Mouse (Mus musculus) midbrain, embryonic 13.5 days (tissue): Measurements from ENCODE around the gene Cx3cr1. TPM values are rescaled to one million over a fixed set of nuclear protein-coding genes. Genes with fewer than 3 reads are reported as not detected.
"Not testable (repeated sequence)": the region's sequence is repeated elsewhere in the genome, so short reads cannot be mapped to it uniquely, and the experiment has no call there.

ENCODE experiments used
- ATAC-seq: fragments of 200-750 bp; cut with Nextera tagmentation; 2 replicates; pipeline ENCODE4 v1.8.0; 2017; ENCODE audit warnings: mild to moderate bottlenecking, moderate TSS enrichment, moderate library complexity
- H3K27ac ChIP-seq: fragments of 300-500 bp; sonication (generic); 2 replicates; pipeline ENCODE4 v1.5.1; 2015; ENCODE audit warnings: inconsistent platforms, mild to moderate bottlenecking, moderate library complexity
- H3K27me3 ChIP-seq: fragments of 300-500 bp; sonication (generic); 2 replicates; pipeline ENCODE4 v1.6.1; 2015; ENCODE audit warnings: mild to moderate bottlenecking, inconsistent platforms
- H3K36me3 ChIP-seq: fragments of 300-500 bp; sonication (generic); 2 replicates; pipeline ENCODE4 v1.6.1; 2015; ENCODE audit warnings: mild to moderate bottlenecking, inconsistent platforms
- H3K4me1 ChIP-seq: fragments of 300-500 bp; sonication (generic); replicated peaks from 2 replicates; pipeline ENCODE4 v1.6.1; 2015; ENCODE audit warnings: inconsistent platforms
- H3K4me2 ChIP-seq: fragments of 300-500 bp; sonication (generic); replicated peaks from 2 replicates; pipeline ENCODE4 v1.6.1; 2015; ENCODE audit warnings: moderate library complexity, mild to moderate bottlenecking, inconsistent platforms
- H3K4me3 ChIP-seq: fragments of 300-500 bp; sonication (generic); replicated peaks from 2 replicates; pipeline ENCODE4 v1.5.1; 2015; ENCODE audit warnings: mild to moderate bottlenecking, inconsistent platforms
- H3K9ac ChIP-seq: fragments of 300-500 bp; sonication (generic); replicated peaks from 2 replicates; pipeline ENCODE4 v1.6.1; 2015; ENCODE audit warnings: mild to moderate bottlenecking, inconsistent platforms
- H3K9me3 ChIP-seq: fragments of 300-500 bp; sonication (generic); 2 replicates; pipeline ENCODE4 v1.6.1; 2016; ENCODE audit warnings: mild to moderate bottlenecking, inconsistent platforms
- WGBS: fragments of 180-500 bp; shearing (Covaris S2); methylation state at CpG from one replicate; pipeline ENCODE4 v1.1.7; 2015; 5-methylcytosine and 5-hydroxymethylcytosine counted together
- polyA plus RNA-seq: library from polyadenylated mRNA; unstranded; fragments of >200 nt; fragmentation: Nextera tagmentation; extraction: Ambion mirVana; gene quantifications from 2 replicates; pipeline ENCODE4 v1.2.1, GENCODE M21; 2015

Gene Cx3cr1
- polyA plus RNA-seq = 6.1 and 6.6 TPM in 2 replicates

DNA sequence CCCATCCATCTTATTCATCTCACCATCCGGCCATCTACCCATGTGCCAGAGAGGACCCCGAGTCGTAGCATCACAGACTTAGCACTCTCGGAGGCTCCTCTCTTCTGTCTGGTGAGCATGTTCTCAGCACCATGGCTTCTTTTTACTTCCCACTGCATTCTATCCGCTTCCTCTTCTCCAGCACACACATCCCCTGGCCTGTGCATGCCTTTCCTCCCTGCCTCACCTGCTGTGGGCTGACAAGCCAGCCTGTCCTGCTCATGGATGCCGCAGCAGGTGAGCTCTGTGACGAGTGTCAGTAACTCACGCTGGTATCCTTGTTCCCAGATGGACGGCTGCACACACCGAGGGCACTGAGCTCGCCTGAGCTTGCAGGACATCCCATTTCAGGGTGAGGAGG lies at the start of gene Cx3cr1:
Gene Cx3cr1 (minus strand): TSS at position 101 of the 400 bp plus-strand sequence.
- H3K4me1 ChIP-seq = no peaks in the 10 kb centered on the region
- ATAC-seq = no peak
- no peak within 1 kb of the TSS for H3K4me3 ChIP-seq
- H3K36me3 ChIP-seq = no peaks in the 10 kb centered on the region
- no peaks in the 10 kb centered on the region for H3K9me3 ChIP-seq
- no peaks in the 10 kb centered on the region for H3K27me3 ChIP-seq
- no peak within 1 kb of the TSS for H3K4me2 ChIP-seq
- no peak within 1 kb of the TSS for H3K9ac ChIP-seq
- H3K27ac ChIP-seq = no peak within 1 kb of the TSS
- WGBS = 83% methylated on average over 11 of the region's 11 CpGs

DNA sequence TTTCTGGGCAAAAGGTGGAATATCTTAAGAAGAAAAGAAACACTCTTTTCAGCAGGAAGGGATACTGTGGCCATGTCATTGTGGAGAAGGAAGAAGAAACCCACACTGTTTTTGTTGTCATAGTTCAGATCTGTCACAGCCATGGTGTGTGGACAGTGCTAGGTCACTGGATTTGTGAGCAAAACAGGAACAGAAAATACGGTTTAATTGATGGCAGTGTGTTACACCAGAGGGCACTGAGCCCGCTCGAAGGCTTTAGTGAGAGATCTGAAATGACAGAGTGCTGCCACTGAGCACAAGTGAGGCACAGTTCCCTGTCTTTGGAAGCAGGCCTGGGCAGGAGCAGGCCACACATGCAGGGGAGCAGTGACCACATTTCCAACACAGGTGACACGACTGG lies 48.5 kb upstream of the Cx3cr1 start:
- no peaks in the 10 kb centered on the region for H3K9me3 ChIP-seq
- no peak overlapping the region for H3K4me3 ChIP-seq
- H3K27me3 ChIP-seq = no peaks in the 10 kb centered on the region
- no peaks in the 10 kb centered on the region for H3K4me1 ChIP-seq
- H3K4me2 ChIP-seq = no peak overlapping the region
- no peak for ATAC-seq
- no peak overlapping the region for H3K27ac ChIP-seq
- WGBS = 92% methylated on average over 4 of the region's 4 CpGs
- H3K9ac ChIP-seq = no peak overlapping the region
- peaks cover 61% of the 10 kb centered on the region for H3K36me3 ChIP-seq

DNA sequence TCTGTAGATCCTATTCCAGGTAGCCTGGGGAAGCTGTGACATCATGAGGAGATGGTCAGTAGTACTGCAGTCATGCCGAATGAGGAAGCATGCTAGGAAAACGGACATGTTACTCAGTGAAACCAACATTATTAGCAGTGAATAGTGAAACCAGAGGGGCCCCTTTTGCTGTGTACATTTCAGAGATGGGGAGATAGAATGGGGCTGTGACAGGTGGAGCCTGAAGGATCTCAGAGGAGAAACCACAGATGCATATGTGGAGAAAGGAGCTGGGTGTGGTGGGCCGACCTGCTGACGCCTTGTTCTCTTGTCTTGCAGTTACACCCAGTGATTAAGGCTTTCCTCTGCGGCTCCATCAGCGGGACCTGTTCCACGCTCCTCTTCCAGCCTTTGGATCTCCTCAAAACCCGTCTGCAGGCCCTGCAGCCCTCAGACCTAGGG lies 46.5 kb upstream of the Cx3cr1 start:
- H3K4me1 ChIP-seq = peaks cover 6% of the 10 kb centered on the region
- H3K4me2 ChIP-seq = no peak overlapping the region
- no peaks in the 10 kb centered on the region for H3K27me3 ChIP-seq
- 90% methylated on average over 8 of the region's 8 CpGs for WGBS
- no peak overlapping the region for H3K27ac ChIP-seq
- ATAC-seq = no peak
- H3K9me3 ChIP-seq = no peaks in the 10 kb centered on the region
- no peak overlapping the region for H3K4me3 ChIP-seq
- peaks cover 47% of the 10 kb centered on the region for H3K36me3 ChIP-seq
- H3K9ac ChIP-seq = no peak overlapping the region

DNA sequence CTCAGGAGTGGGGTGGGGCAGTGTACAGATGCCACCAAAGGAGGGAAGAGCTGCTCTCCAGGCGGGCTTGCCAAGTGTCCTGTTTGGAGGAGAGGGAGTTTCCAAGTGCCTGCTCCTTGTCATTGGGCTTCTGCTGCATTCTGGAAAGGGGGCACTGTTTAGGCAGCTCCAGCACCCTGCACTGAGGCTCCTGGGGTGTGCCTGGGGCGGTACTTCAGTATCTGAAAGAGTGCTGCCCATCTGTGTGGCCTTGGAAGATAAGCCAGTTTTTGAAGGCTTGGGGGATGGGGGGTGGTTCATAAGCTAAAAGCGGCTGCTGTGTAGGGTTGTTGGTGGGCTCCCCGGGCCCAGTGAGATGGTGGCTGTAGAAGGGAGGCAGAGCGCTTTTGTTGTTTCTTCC lies 45.9 kb upstream of the Cx3cr1 start:
- 0 out of 2 replicates have a peak overlapping the region, but pooled peaks have one; percentile 10 for H3K9ac ChIP-seq
- no peak overlapping the region for H3K4me3 ChIP-seq
- H3K36me3 ChIP-seq = peaks cover 40% of the 10 kb centered on the region
- 76% methylated on average over 5 of the region's 5 CpGs for WGBS
- no peak overlapping the region for H3K27ac ChIP-seq
- no peak for ATAC-seq
- H3K4me2 ChIP-seq = no peak overlapping the region
- no peaks in the 10 kb centered on the region for H3K27me3 ChIP-seq
- H3K4me1 ChIP-seq = peaks cover 9% of the 10 kb centered on the region
- no peaks in the 10 kb centered on the region for H3K9me3 ChIP-seq

DNA sequence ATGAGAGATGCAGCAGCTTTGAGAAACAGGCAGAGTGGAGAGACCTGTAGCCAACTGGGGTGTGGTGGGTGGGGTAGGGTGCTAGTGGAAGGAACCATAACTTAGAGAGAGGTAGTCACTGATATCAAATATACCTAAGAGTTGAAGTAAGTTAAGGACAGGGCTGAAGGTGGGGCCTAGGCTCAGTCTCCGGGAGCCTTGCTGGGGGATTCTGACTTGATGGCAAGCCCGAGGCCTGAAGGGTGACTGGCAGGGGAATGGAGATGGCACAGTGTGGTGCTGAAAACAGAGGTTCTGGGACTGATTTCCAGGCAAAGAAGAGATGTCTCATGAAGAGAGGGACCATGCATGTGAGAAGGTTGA lies 45.1 kb upstream of the Cx3cr1 start:
- ATAC-seq = no peak

DNA sequence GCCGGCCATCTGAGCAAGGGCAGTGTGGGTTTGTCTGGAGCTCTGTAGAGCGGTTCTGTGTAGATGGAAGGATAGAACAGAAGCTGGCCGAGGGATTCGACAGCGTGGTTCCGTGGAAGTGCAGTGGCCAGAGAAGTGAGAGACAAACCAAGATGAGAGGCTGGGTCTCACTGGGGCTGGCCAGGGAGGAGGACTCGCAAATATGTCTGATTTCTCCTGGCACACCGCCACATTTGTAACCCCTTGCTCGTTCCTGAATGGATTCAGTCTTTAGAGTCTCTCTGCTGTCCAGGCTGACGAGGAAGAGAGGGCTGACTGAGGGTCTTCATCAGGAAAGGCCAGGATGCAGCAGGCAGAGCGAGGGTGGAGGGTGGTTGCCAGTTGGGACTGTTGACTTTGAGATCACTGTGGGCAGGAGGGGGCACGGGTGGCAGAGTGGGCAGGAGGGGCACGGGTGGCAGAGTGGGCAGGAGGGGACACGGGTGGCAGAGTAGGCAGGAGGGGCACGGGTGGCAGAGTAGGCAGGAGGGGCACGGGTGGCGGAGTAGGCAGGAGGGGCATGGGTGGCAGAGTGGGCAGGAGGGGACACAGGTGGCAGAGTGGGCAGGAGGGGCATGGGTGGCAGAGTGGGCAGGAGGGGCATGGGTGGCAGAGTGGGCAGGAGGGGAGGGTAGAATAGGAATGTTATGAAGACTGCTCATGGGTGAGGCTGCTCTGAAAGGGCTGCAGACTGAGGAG lies 44.5 kb upstream of the Cx3cr1 start:
- Histone ChIP-seq H3K27ac (no peak overlapping the region), H3K4me2 (no peak overlapping the region), H3K4me1 (peaks cover 9% of the 10 kb centered on the region), H3K36me3 (peaks cover 27% of the 10 kb centered on the region), H3K9me3 (no peaks in the 10 kb centered on the region), H3K4me3 (no peak overlapping the region), H3K9ac (no peak overlapping the region), H3K27me3 (no peaks in the 10 kb centered on the region)
- WGBS = 94% methylated on average over 17 of the region's 17 CpGs
- ATAC-seq = no peak

More for the DNA sequence above, 45.1 kb upstream of the Cx3cr1 start:
- WGBS = 91% methylated on average over 2 of the region's 2 CpGs
- Histone ChIP-seq H3K9me3 (no peaks in the 10 kb centered on the region), H3K27me3 (no peaks in the 10 kb centered on the region), H3K4me3 (no peak overlapping the region), H3K36me3 (peaks cover 32% of the 10 kb centered on the region), H3K27ac (no peak overlapping the region), H3K9ac (no peak overlapping the region), H3K4me2 (no peak overlapping the region), H3K4me1 (peaks cover 9% of the 10 kb centered on the region)

DNA sequence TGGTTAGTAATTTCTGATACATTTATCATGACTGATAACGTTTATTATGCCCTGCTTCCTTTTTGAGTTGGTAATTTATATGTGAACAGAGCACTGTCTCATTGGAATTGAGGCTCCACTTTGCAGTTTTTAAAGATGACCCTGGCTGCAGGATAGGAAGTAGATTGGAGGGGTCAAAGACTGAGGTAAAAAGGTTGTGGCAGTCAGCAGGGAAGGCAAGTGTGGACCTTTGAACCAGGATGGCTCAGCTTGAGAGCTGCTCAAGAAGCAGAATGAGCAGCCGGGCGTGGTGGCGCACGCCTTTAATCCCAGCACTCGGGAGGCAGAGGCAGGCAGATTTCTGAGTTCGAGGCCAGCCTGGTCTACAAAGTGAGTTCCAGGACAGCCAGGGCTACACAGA lies 43.8 kb upstream of the Cx3cr1 start:
- no peak for ATAC-seq
- H3K4me3 ChIP-seq = no peak overlapping the region
- no peaks in the 10 kb centered on the region for H3K27me3 ChIP-seq
- H3K4me1 ChIP-seq = peaks cover 9% of the 10 kb centered on the region
- H3K9ac ChIP-seq = no peak overlapping the region
- 96% methylated on average over 7 of the region's 7 CpGs for WGBS
- H3K27ac ChIP-seq = no peak overlapping the region
- H3K36me3 ChIP-seq = peaks cover 21% of the 10 kb centered on the region
- no peaks in the 10 kb centered on the region for H3K9me3 ChIP-seq
- no peak overlapping the region for H3K4me2 ChIP-seq

DNA sequence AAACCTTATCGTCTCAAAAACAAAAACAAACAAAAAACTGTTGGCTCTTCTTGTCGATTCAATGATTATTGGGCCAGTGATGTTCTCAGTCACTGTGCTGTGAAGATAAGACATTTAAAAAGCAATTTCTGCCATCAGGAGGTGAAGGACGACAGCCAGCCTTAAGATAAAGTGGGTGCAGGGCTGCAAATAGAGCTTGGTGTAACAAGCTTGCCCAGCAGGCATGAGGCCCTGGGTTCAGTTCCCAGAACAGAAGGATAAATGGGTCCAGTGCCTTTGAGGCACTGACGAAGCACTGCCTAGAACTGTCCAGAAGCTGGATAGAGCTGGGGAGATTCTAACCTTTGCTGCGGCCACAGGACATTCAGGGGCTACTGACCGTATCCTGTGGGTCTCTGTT lies 42.8 kb upstream of the Cx3cr1 start:
- H3K27ac ChIP-seq = no peak overlapping the region
- WGBS = 91% methylated on average over 6 of the region's 6 CpGs
- no peak overlapping the region for H3K9ac ChIP-seq
- H3K4me2 ChIP-seq = no peak overlapping the region
- peaks cover 9% of the 10 kb centered on the region for H3K4me1 ChIP-seq
- no peaks in the 10 kb centered on the region for H3K27me3 ChIP-seq
- H3K9me3 ChIP-seq = no peaks in the 10 kb centered on the region
- no peak overlapping the region for H3K4me3 ChIP-seq
- peaks cover 11% of the 10 kb centered on the region for H3K36me3 ChIP-seq
- no peak for ATAC-seq

DNA sequence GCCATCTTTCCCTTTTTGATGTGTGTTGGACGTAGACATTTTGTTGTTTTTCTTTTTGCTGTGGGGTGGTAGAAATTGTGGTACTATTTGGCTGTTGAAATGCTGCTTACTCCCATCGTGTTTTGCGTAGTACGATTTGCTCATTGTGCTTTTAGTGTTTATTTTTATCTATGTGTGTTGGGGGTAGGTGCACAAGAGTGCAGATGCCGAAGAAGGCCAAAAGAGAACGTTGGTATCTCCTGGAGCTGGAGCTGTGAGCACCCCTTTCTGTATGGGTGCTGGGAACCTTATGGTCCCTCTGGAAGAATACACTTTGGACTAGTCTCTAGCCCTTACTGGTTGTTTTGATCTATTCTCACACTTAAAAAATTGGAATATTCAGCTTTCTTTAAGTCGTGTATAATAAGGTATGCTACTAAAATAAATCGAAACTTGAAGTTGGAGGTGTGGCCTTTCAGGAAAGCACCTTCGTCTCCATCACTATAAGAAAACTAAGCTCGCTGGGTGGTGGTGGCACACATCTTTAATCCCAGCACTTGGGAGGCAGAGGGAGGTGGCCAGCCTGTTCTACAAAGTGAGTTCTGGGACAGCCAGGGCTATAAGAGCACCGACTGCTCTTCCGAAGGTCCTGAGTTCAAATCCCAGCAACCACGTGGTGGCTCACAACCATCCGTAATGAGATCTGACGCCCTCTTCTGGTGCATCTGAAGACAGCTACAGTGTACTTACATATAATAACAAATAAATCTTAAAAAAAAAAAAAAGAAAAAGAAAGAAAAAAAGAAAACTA lies 41.7 kb upstream of the Cx3cr1 start:
- H3K27me3 ChIP-seq = no peaks in the 10 kb centered on the region
- no peaks in the 10 kb centered on the region for H3K9me3 ChIP-seq
- peak overlapping the region; percentile 94; the same call in 1 of the 2 replicates for H3K27ac ChIP-seq
- no peak overlapping the region; the same call in 1 of the 2 replicates for H3K9ac ChIP-seq
- peak overlapping the region; percentile 83 for H3K4me3 ChIP-seq
- H3K4me1 ChIP-seq = peaks cover 9% of the 10 kb centered on the region
- peak overlapping the region; percentile 68 for H3K4me2 ChIP-seq
- 81% methylated on average over 15 of the region's 15 CpGs for WGBS
- 0 out of 2 replicates have a peak, but pooled peaks cover under 1% of the 10 kb centered on the region for H3K36me3 ChIP-seq
- no peak for ATAC-seq

DNA sequence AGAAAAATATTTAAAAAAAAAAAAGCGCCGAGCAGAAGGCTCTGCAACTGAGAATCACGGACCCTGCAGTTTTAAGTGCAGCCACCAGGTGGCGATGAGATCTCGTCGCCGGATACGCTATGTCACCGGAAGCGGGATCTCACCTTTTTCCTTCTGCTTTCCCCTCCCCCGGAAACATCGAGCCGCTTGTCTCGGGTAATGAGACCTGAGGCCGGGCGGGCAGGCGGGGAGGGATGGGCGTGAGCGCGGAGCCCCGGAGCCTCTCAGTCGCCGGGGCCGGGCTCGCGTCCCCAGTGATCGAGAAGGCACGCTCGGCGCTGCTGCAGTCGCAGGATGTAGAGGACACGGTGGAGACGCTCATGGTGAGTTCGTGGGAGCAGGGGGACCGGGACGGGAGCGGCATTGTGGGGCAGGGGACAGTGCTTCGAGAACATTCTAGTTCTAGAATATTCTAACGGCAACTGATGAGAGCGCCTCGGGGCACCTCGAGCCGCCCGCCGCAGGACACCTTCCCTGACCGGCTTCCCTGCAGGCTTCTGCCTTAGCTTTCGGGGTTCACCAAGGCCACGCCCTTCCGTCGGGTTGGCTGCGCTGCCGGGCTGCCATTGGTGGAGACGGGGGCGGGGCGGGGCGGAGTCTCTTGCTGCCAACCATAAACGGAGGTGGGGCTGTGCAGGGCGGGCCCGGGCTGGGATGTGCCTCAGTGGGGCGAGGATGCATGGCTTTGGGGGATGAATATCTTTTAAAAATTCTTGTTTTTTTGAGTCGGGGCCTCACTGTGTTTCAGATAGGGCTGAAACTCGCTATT lies 40.7 kb upstream of the Cx3cr1 start, which contains the start of gene Slc25a38:
Gene Slc25a38 (plus strand): TSS at position 164 of the 808 bp plus-strand sequence.
- peak; percentile 98 for ATAC-seq
- Histone ChIP-seq H3K4me2 (peak within 1 kb of the TSS; percentile 68), H3K36me3 (no peaks in the 10 kb centered on the region), H3K9me3 (no peaks in the 10 kb centered on the region), H3K27ac (peak within 1 kb of the TSS; percentile 94), H3K27me3 (no peaks in the 10 kb centered on the region), H3K4me1 (peaks cover 9% of the 10 kb centered on the region), H3K4me3 (peak within 1 kb of the TSS; percentile 83), H3K9ac (peak within 1 kb of the TSS; percentile 85)
- WGBS = 1% methylated on average over 61 of the region's 62 CpGs

DNA sequence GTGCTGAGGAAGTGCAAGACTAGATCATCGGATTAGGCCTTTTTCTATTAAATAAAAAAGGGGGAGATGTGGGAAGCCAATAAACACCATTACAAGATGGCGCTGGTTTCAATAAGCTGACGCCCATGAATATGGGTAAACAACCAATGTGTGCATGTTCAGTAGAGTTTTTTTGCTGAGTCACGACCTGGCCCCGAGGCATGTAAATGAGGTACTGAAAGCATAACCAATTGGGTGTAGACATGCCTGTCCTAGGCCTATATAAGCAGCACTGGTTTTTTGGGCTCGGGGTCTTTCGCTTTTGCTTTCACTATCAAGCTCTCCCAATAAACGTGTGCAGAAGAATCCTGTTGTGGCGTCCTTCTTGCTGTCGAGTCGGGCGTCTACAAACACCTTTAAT lies 39.3 kb upstream of the Cx3cr1 start:
- H3K4me3 ChIP-seq, H3K9me3 ChIP-seq, H3K36me3 ChIP-seq, H3K27me3 ChIP-seq, H3K4me1 ChIP-seq, H3K9ac ChIP-seq, H3K27ac ChIP-seq, ATAC-seq, H3K4me2 ChIP-seq: not testable (repeated sequence)
- WGBS = 96% methylated on average over 12 of the region's 12 CpGs
